Mouse (Mus musculus): ENCODE measurements around the gene Adipoq. TPM values are rescaled to one million over a fixed set of nuclear protein-coding genes. Genes with fewer than 3 reads are reported as not detected.
"Not testable (repeated sequence)": the region's sequence is repeated elsewhere in the genome, so short reads cannot be mapped to it uniquely, and the experiment has no call there.

Gene Adipoq
- total RNA-seq (2017) = not detected in 3 replicates

GRCm38 (mm10) chr16:23146280-23146679 lies at the start of gene Adipoq:
Adipoq (plus strand) TSS chr16:23146536.
- no peak for ATAC-seq (replicated peaks; ENCODE audit: insufficient number of reproducible peaks, low FRiP score, low TSS enrichment, poor library complexity, severe bottlenecking)

GRCm38 (mm10) chr16:23096886-23097285 lies 49.5 kb upstream of the Adipoq start:
- not testable (repeated sequence) for ATAC-seq (replicated peaks; ENCODE audit: insufficient number of reproducible peaks, low FRiP score, low TSS enrichment, poor library complexity, severe bottlenecking)

GRCm38 (mm10) chr16:23097290-23098104 lies 48.8 kb upstream of the Adipoq start:
- not testable (repeated sequence) for ATAC-seq (replicated peaks; ENCODE audit: insufficient number of reproducible peaks, low FRiP score, low TSS enrichment, poor library complexity, severe bottlenecking)

GRCm38 (mm10) chr16:23098105-23098452 lies 48.3 kb upstream of the Adipoq start:
- ATAC-seq (replicated peaks; ENCODE audit: insufficient number of reproducible peaks, low FRiP score, low TSS enrichment, poor library complexity, severe bottlenecking) = not testable (repeated sequence)

GRCm38 (mm10) chr16:23099632-23100031 lies 46.7 kb upstream of the Adipoq start:
- no peak for ATAC-seq (replicated peaks; ENCODE audit: insufficient number of reproducible peaks, low FRiP score, low TSS enrichment, poor library complexity, severe bottlenecking)

- no peak for ATAC-seq (replicated peaks; ENCODE audit: insufficient number of reproducible peaks, low FRiP score, low TSS enrichment, poor library complexity, severe bottlenecking)
Observed at GRCm38 (mm10) chr16:23100099-23100575, 46.2 kb upstream of the Adipoq start.

- ATAC-seq (replicated peaks; ENCODE audit: insufficient number of reproducible peaks, low FRiP score, low TSS enrichment, poor library complexity, severe bottlenecking) = no peak
Observed at GRCm38 (mm10) chr16:23100613-23101012, 45.7 kb upstream of the Adipoq start.

- ATAC-seq (replicated peaks; ENCODE audit: insufficient number of reproducible peaks, low FRiP score, low TSS enrichment, poor library complexity, severe bottlenecking) = no peak
Observed at GRCm38 (mm10) chr16:23102340-23103037, 43.8 kb upstream of the Adipoq start.

- ATAC-seq (replicated peaks; ENCODE audit: insufficient number of reproducible peaks, low FRiP score, low TSS enrichment, poor library complexity, severe bottlenecking) = no peak
Observed at GRCm38 (mm10) chr16:23103038-23103745, 43.1 kb upstream of the Adipoq start.

GRCm38 (mm10) chr16:23103841-23104240 lies 42.5 kb upstream of the Adipoq start:
- peak; percentile 25; the same call in 1 of the 2 replicates for ATAC-seq (replicated peaks; ENCODE audit: insufficient number of reproducible peaks, low FRiP score, low TSS enrichment, poor library complexity, severe bottlenecking)

- ATAC-seq (replicated peaks; ENCODE audit: insufficient number of reproducible peaks, low FRiP score, low TSS enrichment, poor library complexity, severe bottlenecking) = peak; percentile 41; the same call in 1 of the 2 replicates
Observed at GRCm38 (mm10) chr16:23106121-23106520, 40.2 kb upstream of the Adipoq start.

- ATAC-seq (replicated peaks; ENCODE audit: insufficient number of reproducible peaks, low FRiP score, low TSS enrichment, poor library complexity, severe bottlenecking) = peak; percentile 67
Observed at GRCm38 (mm10) chr16:23107231-23107942, 38.9 kb upstream of the Adipoq start, which contains the start of gene Eif4a2. Eif4a2 (plus strand) TSS chr16:23107444.

GRCm38 (mm10) chr16:23107946-23108759 lies 38.2 kb upstream of the Adipoq start:
- ATAC-seq (replicated peaks; ENCODE audit: insufficient number of reproducible peaks, low FRiP score, low TSS enrichment, poor library complexity, severe bottlenecking) = peak; percentile 40

GRCm38 (mm10) chr16:23108943-23109342 lies 37.4 kb upstream of the Adipoq start:
- no peak for ATAC-seq (replicated peaks; ENCODE audit: insufficient number of reproducible peaks, low FRiP score, low TSS enrichment, poor library complexity, severe bottlenecking)

GRCm38 (mm10) chr16:23109350-23110280 lies 36.7 kb upstream of the Adipoq start:
- ATAC-seq (replicated peaks; ENCODE audit: insufficient number of reproducible peaks, low FRiP score, low TSS enrichment, poor library complexity, severe bottlenecking) = no peak

- ATAC-seq (replicated peaks; ENCODE audit: insufficient number of reproducible peaks, low FRiP score, low TSS enrichment, poor library complexity, severe bottlenecking) = no peak
Observed at GRCm38 (mm10) chr16:23112348-23112747, 34.0 kb upstream of the Adipoq start.
